Comparison of ENCODE assay signal across 9 mouse cellular contexts in genomic region chr8:70696019-70696885, GRCm38 (mm10). TPM values are rescaled to one million over a fixed set of nuclear protein-coding genes. Genes with fewer than 3 reads are reported as not detected.
A peak's percentile ranks its signal among the peaks of the same experiment; 100 is the strongest.
DNase-seq lines count a peak whose midpoint lies in the region; ATAC-seq and TF ChIP-seq lines count a peak whose summit lies in the region.
"Had no signal": no experiment of that assay in that cellular context is flagged by ENCODE, and none has a peak within 500 bp of the region (broad histone marks: within the 10 kb centered on the region; RNA-seq: fewer than 3 reads in every experiment).

No protein-coding gene starts in this region.

- DNase-seq in G1E (ENCODE audit: low spot score) (peak; percentile 85), liver (peak; percentile 95)
- DNase-seq in brain, adult 2 months (ENCODE audit: low read depth, low spot score) = peak; percentile 71
- peak; percentile 90 for DNase-seq in naive thymus-derived CD4-positive, alpha-beta T cell, adult 2 months (ENCODE audit: low read depth)
- DNase-seq in testis, postnatal 14 days (ENCODE audit: low spot score) = peak; percentile 73

- H3K9me3 ChIP-seq in G1E (replicated peaks) = no peaks in the 10 kb centered on the region
- no peaks in the 10 kb centered on the region for H3K9me3 ChIP-seq in forebrain, embryonic 12.5 days
- no peaks in the 10 kb centered on the region for H3K9me3 ChIP-seq in hindbrain, embryonic 12.5 days (replicated peaks)

- TF ChIP-seq CTCF in G1E (IDR thresholded peaks at IDR 0.05; ENCODE audit: low read depth, low read length) = no peak

- H3K36me3 ChIP-seq in G1E (replicated peaks) = peaks cover 2% of the 10 kb centered on the region
- no peaks in the 10 kb centered on the region for H3K36me3 ChIP-seq in forebrain, embryonic 12.5 days (replicated peaks)
- H3K36me3 ChIP-seq in hindbrain, embryonic 12.5 days = no peaks in the 10 kb centered on the region

- H3K4me3 ChIP-seq in G1E (ENCODE audit: low read depth, low read length) = peak overlapping the region; percentile 63; the same call in 1 of the 2 replicates
- H3K4me3 ChIP-seq in forebrain, embryonic 12.5 days (replicated peaks) = 0 out of 2 replicates have a peak overlapping the region, but pooled peaks have one; percentile 8
- H3K4me3 ChIP-seq in hindbrain, embryonic 12.5 days = peak overlapping the region; percentile 17

- WGBS in forebrain, embryonic 12.5 days = 7% methylated on average over 31 of the region's 31 CpGs
- 5% methylated on average over 31 of the region's 31 CpGs for WGBS in hindbrain, embryonic 12.5 days

- peak overlapping the region; percentile 45 for H3K4me2 ChIP-seq in forebrain, embryonic 12.5 days
- peak overlapping the region; percentile 55 for H3K4me2 ChIP-seq in hindbrain, embryonic 12.5 days (replicated peaks)

- H3K4me1 ChIP-seq in G1E (ENCODE audit: insufficient read depth, low read depth, low read length) = peaks cover 72% of the 10 kb centered on the region
- H3K4me1 ChIP-seq in forebrain, embryonic 12.5 days = peaks cover 52% of the 10 kb centered on the region
- H3K4me1 ChIP-seq in hindbrain, embryonic 12.5 days = peaks cover 48% of the 10 kb centered on the region

- H3K27me3 ChIP-seq in G1E (ENCODE audit: insufficient read depth, low read length) = peaks cover 13% of the 10 kb centered on the region
- no peaks in the 10 kb centered on the region; the same call in 1 of the 2 replicates for H3K27me3 ChIP-seq in forebrain, embryonic 12.5 days
- H3K27me3 ChIP-seq in hindbrain, embryonic 12.5 days = no peaks in the 10 kb centered on the region

- no peak for ATAC-seq in G1E (ENCODE audit: extremely low read depth, insufficient number of reproducible peaks, low FRiP score, poor library complexity, severe bottlenecking)
- peak; percentile 1; the same call in 1 of the 2 replicates for ATAC-seq in forebrain, embryonic 12.5 days (ENCODE audit: low FRiP score)
- no peak for ATAC-seq in hindbrain, embryonic 12.5 days (ENCODE audit: low FRiP score)
- ATAC-seq in monocyte, adult 5-6 weeks (replicated peaks; ENCODE audit: insufficient number of reproducible peaks, low FRiP score, low TSS enrichment, poor library complexity, severe bottlenecking) = no peak

- H3K9ac ChIP-seq in forebrain, embryonic 12.5 days = peak overlapping the region; percentile 53
- H3K9ac ChIP-seq in hindbrain, embryonic 12.5 days = peak overlapping the region; percentile 56

- peak overlapping the region; percentile 89 for H3K27ac ChIP-seq in forebrain, embryonic 12.5 days
- H3K27ac ChIP-seq in hindbrain, embryonic 12.5 days = peak overlapping the region; percentile 77

RNA-seq across cellular contexts. Expression of gene Jund, which starts 2.5 kb away (rescaled TPM):
- total RNA-seq in G1E (2014; fragmentation: Nextera tagmentation) = 60.3 and 72.4 TPM in 2 replicates
- total RNA-seq in G1E (2017) = 40.2 and 75.5 TPM in 2 replicates
- polyA plus RNA-seq in G1E (2012) = 183 and 252 TPM in 2 replicates
- 153 and 165 TPM in 2 replicates for polyA plus RNA-seq in forebrain, embryonic 12.5 days (2016; fragmentation: Nextera tagmentation; extraction: Ambion mirVana)
- polyA plus RNA-seq in hindbrain, embryonic 12.5 days (2016; fragmentation: Nextera tagmentation; extraction: Ambion mirVana) = 186 and 217 TPM in 2 replicates
- 131 to 182 TPM (median 168 TPM) in 3 replicates for total RNA-seq in monocyte, adult 5-6 weeks (2017)

RNA-seq across cellular contexts. Expression of gene Iqcn, which starts 7.0 kb away (rescaled TPM):
- total RNA-seq in G1E (2014; fragmentation: Nextera tagmentation) = not detected in 2 replicates
- total RNA-seq in G1E (2017) = 0.05 and 0.06 TPM in 2 replicates
- 0.02 TPM in 1 of 2 replicates, not detected in the other for polyA plus RNA-seq in G1E (2012)
- 0.04 and 0.10 TPM in 2 replicates for polyA plus RNA-seq in forebrain, embryonic 12.5 days (2016; fragmentation: Nextera tagmentation; extraction: Ambion mirVana)
- 0.05 TPM in 1 of 2 replicates, not detected in the other for polyA plus RNA-seq in hindbrain, embryonic 12.5 days (2016; fragmentation: Nextera tagmentation; extraction: Ambion mirVana)
- 0.67 to 0.78 TPM in 2 of 3 replicates, not detected in the other for total RNA-seq in monocyte, adult 5-6 weeks (2017)
- total RNA-seq: gastrocnemius, postnatal 4 days had no signal

RNA-seq across cellular contexts. Expression of gene Gm3336, which starts 22.1 kb away (rescaled TPM):
- total RNA-seq in G1E (2014; fragmentation: Nextera tagmentation) = 1.6 and 3.7 TPM in 2 replicates
- 0.93 and 2.8 TPM in 2 replicates for total RNA-seq in G1E (2017)
- polyA plus RNA-seq in G1E (2012) = 0.66 and 0.68 TPM in 2 replicates
- not detected in 2 replicates for polyA plus RNA-seq in forebrain, embryonic 12.5 days (2016; fragmentation: Nextera tagmentation; extraction: Ambion mirVana)
- polyA plus RNA-seq in hindbrain, embryonic 12.5 days (2016; fragmentation: Nextera tagmentation; extraction: Ambion mirVana) = not detected in 2 replicates
- total RNA-seq in monocyte, adult 5-6 weeks (2017) = not detected in 3 replicates
- total RNA-seq: gastrocnemius, postnatal 4 days had no signal

RNA-seq across cellular contexts. Expression of gene Lsm4, which starts 23.2 kb away (rescaled TPM):
- total RNA-seq in G1E (2014; fragmentation: Nextera tagmentation) = 94.1 and 95.7 TPM in 2 replicates
- 151 and 174 TPM in 2 replicates for total RNA-seq in G1E (2017)
- polyA plus RNA-seq in G1E (2012) = 889 and 1,166 TPM in 2 replicates
- polyA plus RNA-seq in forebrain, embryonic 12.5 days (2016; fragmentation: Nextera tagmentation; extraction: Ambion mirVana) = 259 and 275 TPM in 2 replicates
- polyA plus RNA-seq in hindbrain, embryonic 12.5 days (2016; fragmentation: Nextera tagmentation; extraction: Ambion mirVana) = 227 and 231 TPM in 2 replicates
- 69.1 to 93.3 TPM (median 80.9 TPM) in 3 replicates for total RNA-seq in monocyte, adult 5-6 weeks (2017)

RNA-seq across cellular contexts. Expression of gene Pde4c, which starts 27.3 kb away (rescaled TPM):
- total RNA-seq in G1E (2014; fragmentation: Nextera tagmentation) (0.83 TPM in 1 of 2 replicates, not detected in the other), G1E (2017) (0.22 TPM in 1 of 2 replicates, not detected in the other)
- 0.41 and 0.95 TPM in 2 replicates for polyA plus RNA-seq in G1E (2012)
- polyA plus RNA-seq in forebrain, embryonic 12.5 days (2016; fragmentation: Nextera tagmentation; extraction: Ambion mirVana) = 0.14 and 0.17 TPM in 2 replicates
- polyA plus RNA-seq in hindbrain, embryonic 12.5 days (2016; fragmentation: Nextera tagmentation; extraction: Ambion mirVana) = 0.26 and 0.39 TPM in 2 replicates
- total RNA-seq in monocyte, adult 5-6 weeks (2017) = 0.10 to 0.19 TPM in 2 of 3 replicates, not detected in the other

Comparison
In these comparisons a context has a peak if more than half of its experiments do, and no peak if none do; other contexts are left out.
1. H3K4me3 ChIP-seq: peak in every context shown above with its lines; median percentile 63 in G1E; 17 in hindbrain, embryonic 12.5 days; 8 in forebrain, embryonic 12.5 days.